Mouse (Mus musculus) C3H10T1/2 (cell line): Measurements from ENCODE around the gene Dlat. TPM values are rescaled to one million over a fixed set of nuclear protein-coding genes. Genes with fewer than 3 reads are reported as not detected.

Experiments used
- polyA plus RNA-seq, 2 experiments: library from polyadenylated mRNA; unstranded; fragments of >200 nt; fragmentation: generic; extraction: Trizol; gene quantifications; one replicate each; pipeline ENCODE4 v1.2.1; 2012; ENCODE audit warnings: missing spikeins in 2 of 2

Gene Dlat
- 10 to 100 TPM in 1 of 2 experiments, 1 to 10 TPM in 1; 7.9 to 18.6 TPM for polyA plus RNA-seq

DNA sequence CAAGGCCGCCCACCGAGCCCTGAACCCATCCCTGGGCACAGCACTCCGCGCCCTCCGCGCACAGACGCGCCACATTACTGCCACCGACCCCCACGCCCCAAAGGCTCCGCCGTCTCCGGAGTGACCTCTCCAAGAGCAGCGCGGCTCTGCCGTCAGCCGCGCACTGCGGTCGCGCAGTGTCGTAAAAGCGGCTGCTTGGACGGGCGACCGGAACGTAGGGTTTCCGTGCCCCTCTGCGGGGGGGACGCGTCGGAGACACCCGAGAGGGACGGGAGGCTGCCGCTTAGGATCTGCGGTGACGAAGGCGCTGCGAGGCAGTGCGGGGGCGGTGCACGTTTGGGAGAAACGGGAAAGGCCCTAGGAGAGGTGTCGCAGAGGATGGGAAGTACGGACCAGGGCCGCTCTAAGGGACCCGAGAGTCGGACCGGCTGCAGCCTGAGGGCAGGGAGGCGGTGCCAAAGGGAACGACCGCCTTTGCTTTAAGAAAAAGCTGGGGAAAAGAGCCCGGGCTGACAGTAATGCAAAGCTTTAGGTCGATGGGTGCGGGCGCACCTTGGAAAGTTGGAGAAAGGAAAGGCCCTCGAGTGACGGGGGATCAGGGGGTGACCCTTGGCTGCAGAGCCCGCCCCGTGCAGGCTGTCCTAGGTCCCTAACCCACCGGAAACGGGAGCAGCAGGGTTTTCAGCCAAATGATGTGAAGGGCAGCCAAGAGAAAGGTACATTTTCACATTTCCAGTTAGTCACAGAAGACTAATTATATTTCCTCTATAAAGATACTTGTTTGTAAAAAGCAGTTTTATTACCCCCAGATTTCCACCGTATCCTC is at the start of gene Dlat:
Gene Dlat, minus strand, starts transcription at position 389 of the 826 bp plus-strand sequence.

DNA sequence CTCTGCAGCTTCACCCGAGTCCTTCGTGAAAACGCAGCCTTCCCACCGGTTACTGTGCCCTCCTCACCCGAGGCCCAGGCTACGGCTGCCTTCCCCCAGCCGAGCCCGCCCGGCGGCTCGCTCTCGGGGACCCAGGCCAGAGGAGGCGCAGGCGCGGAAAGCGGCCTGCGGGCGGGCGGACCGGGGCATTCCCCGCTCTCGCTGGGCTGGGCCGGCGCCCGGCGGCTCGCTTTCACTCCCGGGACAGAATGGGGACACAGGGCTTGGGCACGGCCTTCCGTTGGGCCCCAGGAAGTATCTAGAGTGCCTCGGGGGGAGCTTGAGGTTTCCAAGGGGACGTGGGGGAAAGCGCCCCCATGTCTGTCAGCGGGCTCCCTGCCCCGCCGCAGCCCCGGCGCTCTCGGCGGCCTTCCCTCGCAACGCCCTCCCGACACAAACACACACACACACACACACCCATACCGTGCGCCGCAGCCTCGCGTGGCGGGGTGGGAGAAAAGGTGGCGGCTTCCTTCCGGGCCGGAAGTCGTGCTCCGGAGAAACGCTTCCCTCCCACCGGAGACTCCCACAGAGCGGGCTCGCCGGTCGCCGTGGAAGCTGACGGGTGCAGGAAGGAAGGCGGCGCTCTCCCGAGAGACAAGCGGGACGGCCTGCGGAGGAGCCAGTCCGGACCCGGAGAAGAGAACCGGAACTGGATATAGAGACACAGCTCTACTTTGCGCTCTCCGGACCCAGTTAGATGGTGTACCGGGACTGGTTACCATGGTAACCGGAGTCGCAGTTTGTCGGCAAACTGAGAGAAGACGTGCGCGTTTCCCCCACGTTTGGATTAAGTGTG is 42.6 kb downstream of the Dlat start, which contains the start of the genes Pih1d2 and Nkapd1:
Gene Pih1d2, plus strand, starts transcription at position 556 of the 838 bp plus-strand sequence.
Gene Nkapd1, minus strand, starts transcription at position 699 of the 838 bp plus-strand sequence.

DNA sequence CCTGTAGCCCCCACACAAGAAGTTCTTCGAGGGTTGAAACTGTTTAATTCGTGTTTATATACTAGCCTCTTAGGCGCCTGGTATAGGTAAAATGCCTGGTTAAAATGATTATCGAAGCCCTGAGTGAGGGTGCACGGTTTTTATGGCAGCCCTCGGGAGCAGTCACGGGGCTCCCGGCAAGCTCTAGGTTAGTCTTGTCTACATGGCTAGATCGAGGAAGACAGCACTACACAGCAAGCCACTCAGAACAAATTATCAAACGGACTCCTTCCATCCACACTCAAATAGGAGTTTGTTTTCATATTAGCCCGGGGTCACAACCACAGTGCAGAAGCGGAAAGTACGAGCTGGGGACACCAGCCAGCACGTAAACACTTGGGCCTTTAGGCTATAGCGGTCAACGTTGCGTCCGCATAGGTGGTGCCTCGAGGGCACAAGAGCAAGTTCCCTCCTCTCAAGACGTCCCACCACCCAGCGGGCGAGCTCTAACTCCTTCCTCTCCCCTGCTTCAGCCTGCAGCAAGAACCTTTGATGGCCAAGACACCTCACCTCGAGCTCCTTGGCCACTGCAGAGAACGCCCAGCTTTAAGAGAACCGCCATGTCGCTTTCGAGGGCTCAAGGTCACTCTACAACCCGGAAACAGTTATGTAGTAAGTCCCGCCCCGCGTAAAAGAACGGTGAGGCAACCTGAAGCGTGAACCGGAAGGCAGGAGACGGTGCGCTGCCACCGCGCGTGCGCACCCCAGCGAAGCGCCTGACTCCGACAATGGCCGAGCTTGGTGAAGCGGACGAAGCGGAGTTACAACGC is 56.2 kb downstream of the Dlat start, which contains the start of the genes Sdhd and Timm8b:
Gene Sdhd, minus strand, starts transcription at position 624 of the 809 bp plus-strand sequence.
Gene Timm8b, plus strand, starts transcription at position 722 of the 809 bp plus-strand sequence.

Other genes starting within 250 kb of the Dlat start
- gene Plet1, start 165.3 kb downstream of the Dlat start, polyA plus RNA-seq, result under 1 TPM; 0.04 to 0.11 TPM
- gene Pts, start 131.1 kb downstream of the Dlat start, polyA plus RNA-seq, result 10 to 100 TPM in 1 of 2 experiments, 1 to 10 TPM in 1; 2.6 to 40.9 TPM
- gene Il18, start 105.0 kb downstream of the Dlat start, polyA plus RNA-seq, result 10 to 100 TPM in 1 of 2 experiments, under 1 TPM in 1; 0.23 to 13.7 TPM
- gene Bco2, start 104.6 kb downstream of the Dlat start, polyA plus RNA-seq, result under 1 TPM in 1 of 2 experiments, not detected in 1; 0.08 TPM
- gene Tex12, start 98.5 kb downstream of the Dlat start, polyA plus RNA-seq, result not detected
- gene Sdhd, start 56.0 kb downstream of the Dlat start, polyA plus RNA-seq, result 100 to 1,000 TPM in 1 of 2 experiments, 10 to 100 TPM in 1; 58.1 to 125 TPM
- 100 to 1,000 TPM in 1 of 2 experiments, 10 to 100 TPM in 1; 71.2 to 163 TPM for gene Timm8b, start 55.9 kb downstream of the Dlat start, polyA plus RNA-seq
- 1 to 10 TPM in 1 of 2 experiments, under 1 TPM in 1; 0.54 to 1.8 TPM for gene Pih1d2, start 42.5 kb downstream of the Dlat start, polyA plus RNA-seq
- 1 to 10 TPM in 1 of 2 experiments, under 1 TPM in 1; 0.42 to 4.9 TPM for gene Nkapd1, start 42.3 kb downstream of the Dlat start, polyA plus RNA-seq
- gene Dixdc1, start 79.7 kb upstream of the Dlat start, polyA plus RNA-seq, result 1 to 10 TPM; 1.1 to 4.8 TPM
- gene 2310030G06Rik, start 86.8 kb upstream of the Dlat start, polyA plus RNA-seq, result not detected
- 100 to 1,000 TPM; 103 to 261 TPM for gene Cryab, start 91.5 kb upstream of the Dlat start, polyA plus RNA-seq
- 1 to 10 TPM; 1.6 to 5.2 TPM for gene Hspb2, start 92.6 kb upstream of the Dlat start, polyA plus RNA-seq
- gene Fdxacb1, start 108.5 kb upstream of the Dlat start, polyA plus RNA-seq, result 1 to 10 TPM in 1 of 2 experiments, under 1 TPM in 1; 0.99 to 2.4 TPM
- 10 to 100 TPM; 14.0 to 15.7 TPM for gene Alg9, start 115.2 kb upstream of the Dlat start, polyA plus RNA-seq
- 10 to 100 TPM in 1 of 2 experiments, 1 to 10 TPM in 1; 2.1 to 28.7 TPM for gene 1110032A03Rik, start 115.7 kb upstream of the Dlat start, polyA plus RNA-seq
- 10 to 100 TPM in 1 of 2 experiments, 1 to 10 TPM in 1; 4.6 to 16.8 TPM for gene Ppp2r1b, start 185.5 kb upstream of the Dlat start, polyA plus RNA-seq